Mouse (Mus musculus): ENCODE measurements around the gene Iqce.

Gene Iqce

GRCm38 (mm10) chr5:140636316-140637057, 65.7 kb downstream of the Iqce start:
- no peak for DNase-seq

GRCm38 (mm10) chr5:140634798-140635722, 67.1 kb downstream of the Iqce start:
- peak; percentile 67 for DNase-seq

GRCm38 (mm10) chr5:140633432-140633831, 68.7 kb downstream of the Iqce start:
- no peak for DNase-seq

- no peak for DNase-seq
Observed at GRCm38 (mm10) chr5:140628995-140629394, 73.2 kb downstream of the Iqce start.

GRCm38 (mm10) chr5:140627580-140627979, 74.6 kb downstream of the Iqce start:
- DNase-seq: no peak

- DNase-seq: no peak
Observed at GRCm38 (mm10) chr5:140624961-140625360, 77.2 kb downstream of the Iqce start.

GRCm38 (mm10) chr5:140624238-140624637, 77.9 kb downstream of the Iqce start:
- DNase-seq: no peak

- no peak for DNase-seq
Observed at GRCm38 (mm10) chr5:140623791-140624190, 78.4 kb downstream of the Iqce start.

- DNase-seq: no peak
Observed at GRCm38 (mm10) chr5:140622978-140623670, 79.1 kb downstream of the Iqce start.

GRCm38 (mm10) chr5:140621517-140621916, 80.7 kb downstream of the Iqce start:
- no peak for DNase-seq

- no peak for DNase-seq
Observed at GRCm38 (mm10) chr5:140621092-140621491, 81.1 kb downstream of the Iqce start.

- DNase-seq: no peak
Observed at GRCm38 (mm10) chr5:140619895-140620736, 82.1 kb downstream of the Iqce start.

GRCm38 (mm10) chr5:140619151-140619771, 82.9 kb downstream of the Iqce start:
- DNase-seq: peak; percentile 84

- no peak for DNase-seq
Observed at GRCm38 (mm10) chr5:140617714-140618113, 84.5 kb downstream of the Iqce start.

- DNase-seq: no peak
Observed at GRCm38 (mm10) chr5:140616691-140617090, 85.5 kb downstream of the Iqce start.

- DNase-seq: no peak
Observed at GRCm38 (mm10) chr5:140616110-140616503, 86.1 kb downstream of the Iqce start.

GRCm38 (mm10) chr5:140615321-140616109, 86.7 kb downstream of the Iqce start:
- DNase-seq: no peak

- DNase-seq: no peak
Observed at GRCm38 (mm10) chr5:140614837-140615236, 87.3 kb downstream of the Iqce start.

- DNase-seq: no peak
Observed at GRCm38 (mm10) chr5:140614141-140614540, 88.0 kb downstream of the Iqce start.

- no peak for DNase-seq
Observed at GRCm38 (mm10) chr5:140612191-140612590, 90.0 kb downstream of the Iqce start.
